Mouse (Mus musculus): ENCODE measurements around the gene Pla1a.
A peak's percentile ranks its signal among the peaks of the same experiment; 100 is the strongest.

Pla1a gene

GRCm38 (mm10) chr16:38434295-38434795 lies 1.4 kb upstream of the Pla1a start:
- no peak for DNase-seq (ENCODE audit: low spot score)

GRCm38 (mm10) chr16:38433514-38433913 lies 569 bp upstream of the Pla1a start:
- DNase-seq (ENCODE audit: low spot score) = no peak

GRCm38 (mm10) chr16:38431446-38432185 lies 1.3 kb downstream of the Pla1a start:
- no peak for DNase-seq (ENCODE audit: low spot score)

GRCm38 (mm10) chr16:38425799-38426198 lies 7.1 kb downstream of the Pla1a start:
- no peak for DNase-seq (ENCODE audit: low spot score)

- DNase-seq (ENCODE audit: low spot score) = no peak
Observed at GRCm38 (mm10) chr16:38425374-38425773, 7.6 kb downstream of the Pla1a start.

GRCm38 (mm10) chr16:38414953-38415352 lies 18.0 kb downstream of the Pla1a start:
- no peak for DNase-seq (ENCODE audit: low spot score)

GRCm38 (mm10) chr16:38408416-38408815 lies 24.5 kb downstream of the Pla1a start:
- DNase-seq (ENCODE audit: low spot score) = no peak

GRCm38 (mm10) chr16:38407584-38407983 lies 25.4 kb downstream of the Pla1a start:
- no peak for DNase-seq (ENCODE audit: low spot score)

GRCm38 (mm10) chr16:38406708-38407107 lies 26.2 kb downstream of the Pla1a start:
- DNase-seq (ENCODE audit: low spot score) = no peak

- no peak for DNase-seq (ENCODE audit: low spot score)
Observed at GRCm38 (mm10) chr16:38406293-38406692, 26.7 kb downstream of the Pla1a start.

GRCm38 (mm10) chr16:38403639-38404038 lies 29.3 kb downstream of the Pla1a start:
- DNase-seq (ENCODE audit: low spot score) = no peak

- no peak for DNase-seq (ENCODE audit: low spot score)
Observed at GRCm38 (mm10) chr16:38401468-38401867, 31.5 kb downstream of the Pla1a start.

- no peak for DNase-seq (ENCODE audit: low spot score)
Observed at GRCm38 (mm10) chr16:38400311-38400960, 32.5 kb downstream of the Pla1a start.

GRCm38 (mm10) chr16:38399531-38400231 lies 33.3 kb downstream of the Pla1a start:
- peak; percentile 60 for DNase-seq (ENCODE audit: low spot score)

- peak; percentile 30 for DNase-seq (ENCODE audit: low spot score)
Observed at GRCm38 (mm10) chr16:38399076-38399475, 33.9 kb downstream of the Pla1a start.

- no peak for DNase-seq (ENCODE audit: low spot score)
Observed at GRCm38 (mm10) chr16:38398266-38398665, 34.7 kb downstream of the Pla1a start.

GRCm38 (mm10) chr16:38396155-38396554 lies 36.8 kb downstream of the Pla1a start:
- DNase-seq (ENCODE audit: low spot score) = peak; percentile 57

GRCm38 (mm10) chr16:38395060-38395730 lies 37.8 kb downstream of the Pla1a start:
- DNase-seq (ENCODE audit: low spot score) = no peak

GRCm38 (mm10) chr16:38394191-38394618 lies 38.7 kb downstream of the Pla1a start:
- peak; percentile 47 for DNase-seq (ENCODE audit: low spot score)

- no peak for DNase-seq (ENCODE audit: low spot score)
Observed at GRCm38 (mm10) chr16:38392126-38392894, 40.6 kb downstream of the Pla1a start.

- no peak for DNase-seq (ENCODE audit: low spot score)
Observed at GRCm38 (mm10) chr16:38390322-38390721, 42.6 kb downstream of the Pla1a start.
